Comparison of ENCODE assay signal across 9 mouse cellular contexts in the genomic region with DNA sequence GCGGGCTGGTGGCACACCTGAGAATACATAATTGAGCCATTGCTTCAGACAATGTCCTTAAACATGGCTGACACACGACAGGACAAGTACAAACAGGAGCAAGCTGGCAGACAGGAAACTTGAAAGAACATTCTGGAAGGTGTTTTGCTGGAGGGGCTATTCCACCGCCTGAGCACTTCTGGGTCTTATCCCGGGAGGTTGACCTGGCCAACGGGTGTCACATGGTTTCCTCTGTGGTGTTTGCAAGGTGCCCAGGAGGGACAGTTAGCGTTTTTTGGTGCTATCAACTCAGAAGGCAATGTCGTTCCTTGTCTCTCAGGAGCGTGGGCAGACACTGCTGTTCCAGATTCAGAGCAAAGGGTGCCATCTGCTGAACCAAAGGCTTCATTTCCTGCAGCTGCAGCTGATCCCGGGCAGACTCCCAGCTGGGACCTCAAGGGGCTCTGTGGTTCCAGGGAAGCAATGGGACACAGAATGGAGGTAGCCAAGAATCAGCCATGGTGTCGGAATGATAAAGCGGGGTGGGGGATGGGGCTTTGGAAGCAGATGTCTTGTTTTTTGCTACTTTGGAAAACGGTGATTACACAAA.
DNase-seq lines count a peak whose midpoint lies in the region; ATAC-seq and TF ChIP-seq lines count a peak whose summit lies in the region.
"Had no signal": no experiment of that assay in that cellular context is flagged by ENCODE, and none has a peak within 500 bp of the region (broad histone marks: within the 10 kb centered on the region; RNA-seq: fewer than 3 reads in every experiment).

No protein-coding gene starts in this region.

- no peak overlapping the region for H3K4me2 ChIP-seq in hindbrain, embryonic 16.5 days (ENCODE audit: low read length)
- no peak overlapping the region for H3K4me2 ChIP-seq in neural tube, embryonic 15.5 days

- ATAC-seq in hindbrain, embryonic 16.5 days, result peak; percentile 63
- ATAC-seq in neural tube, embryonic 15.5 days (ENCODE audit: low FRiP score), result peak; percentile 47; the same call in 1 of the 2 replicates

- no peak overlapping the region for H3K9ac ChIP-seq in hindbrain, embryonic 16.5 days (ENCODE audit: low read depth, low read length)
- no peak overlapping the region for H3K9ac ChIP-seq in neural tube, embryonic 15.5 days (replicated peaks)

- H3K27me3 ChIP-seq in hindbrain, embryonic 16.5 days (replicated peaks; ENCODE audit: control insufficient read depth, insufficient read depth, low read length), result no peaks in the 10 kb centered on the region
- H3K27me3 ChIP-seq in neural tube, embryonic 15.5 days (replicated peaks), result 0 out of 2 replicates have a peak, but pooled peaks cover 3% of the 10 kb centered on the region
- H3K27me3 ChIP-seq: megakaryocyte, embryonic 14.5 days had no signal

- H3K36me3 ChIP-seq in hindbrain, embryonic 16.5 days (ENCODE audit: control insufficient read depth, insufficient read depth, low read length), result no peaks in the 10 kb centered on the region
- H3K36me3 ChIP-seq in neural tube, embryonic 15.5 days, result no peaks in the 10 kb centered on the region

- TF ChIP-seq POLR2A in brain, embryonic 14.5 days (IDR thresholded peaks at IDR 0.05; ENCODE audit: borderline replicate concordance, extremely low read depth, insufficient read depth, insufficient read length, poor library complexity, severe bottlenecking), result no peak

- DNase-seq in heart, postnatal 10 days, result peak; percentile 8 to 13
- DNase-seq in heart, postnatal 25 days (ENCODE audit: low spot score), result no peak
- peak; percentile 55 for DNase-seq in brain, embryonic 14.5 days (ENCODE audit: low read depth)
- DNase-seq in urinary bladder, adult 2 months (ENCODE audit: low spot score), result no peak
- DNase-seq in urinary bladder, postnatal 25 days (ENCODE audit: low spot score), result no peak
- DNase-seq in thymus, postnatal 14 days, result no peak

- intact Hi-C loops in heart, postnatal 10 days (cut with DNase I), result no loop called here
- intact Hi-C loops in heart, postnatal 25 days (cut with DNase I), result no loop called here

- H3K4me1 ChIP-seq in hindbrain, embryonic 16.5 days (ENCODE audit: control insufficient read depth, insufficient read depth, low read depth, low read length), result no peaks in the 10 kb centered on the region
- no peaks in the 10 kb centered on the region for H3K4me1 ChIP-seq in neural tube, embryonic 15.5 days
- H3K4me1 ChIP-seq: megakaryocyte, embryonic 14.5 days had no signal

- H3K27ac ChIP-seq in hindbrain, embryonic 16.5 days (ENCODE audit: low read depth, low read length), result no peak overlapping the region
- H3K27ac ChIP-seq in neural tube, embryonic 15.5 days (replicated peaks), result no peak overlapping the region

- peak; percentile 24; the same call in 1 of the 2 replicates for TF ChIP-seq CTCF in brain, embryonic 14.5 days (IDR thresholded peaks at IDR 0.05; ENCODE audit: borderline replicate concordance, extremely low read depth, insufficient read depth, insufficient read length)

- peaks cover 2% of the 10 kb centered on the region; the same call in 1 of the 2 replicates for H3K9me3 ChIP-seq in hindbrain, embryonic 16.5 days (ENCODE audit: control insufficient read depth, low read length)
- H3K9me3 ChIP-seq in neural tube, embryonic 15.5 days (replicated peaks), result 0 out of 2 replicates have a peak, but pooled peaks cover 4% of the 10 kb centered on the region

- WGBS in hindbrain, embryonic 16.5 days, result 57% methylated on average over 12 of the region's 12 CpGs
- WGBS in neural tube, embryonic 15.5 days, result 53% methylated on average over 12 of the region's 12 CpGs

- no peak overlapping the region for H3K4me3 ChIP-seq in hindbrain, embryonic 16.5 days (ENCODE audit: low read length)
- no peak overlapping the region for H3K4me3 ChIP-seq in neural tube, embryonic 15.5 days (replicated peaks)
- H3K4me3 ChIP-seq: megakaryocyte, embryonic 14.5 days had no signal

Comparison
In these comparisons a context has a peak if more than half of its experiments do, and no peak if none do; other contexts are left out.
1. DNase-seq: peak in heart, postnatal 10 days (2 of 2) and brain, embryonic 14.5 days (single experiment); none in heart, postnatal 25 days (single experiment), urinary bladder, adult 2 months (single experiment), urinary bladder, postnatal 25 days (single experiment) and thymus, postnatal 14 days (single experiment).